Mouse (Mus musculus): ENCODE measurements around the gene Slc22a4. TPM values are rescaled to one million over a fixed set of nuclear protein-coding genes. Genes with fewer than 3 reads are reported as not detected.
"Not testable (repeated sequence)": the region's sequence is repeated elsewhere in the genome, so short reads cannot be mapped to it uniquely, and the experiment has no call there.

Gene Slc22a4
- total RNA-seq, 2 experiments from 2014 or later = 4.2 to 4.6 TPM

DNA sequence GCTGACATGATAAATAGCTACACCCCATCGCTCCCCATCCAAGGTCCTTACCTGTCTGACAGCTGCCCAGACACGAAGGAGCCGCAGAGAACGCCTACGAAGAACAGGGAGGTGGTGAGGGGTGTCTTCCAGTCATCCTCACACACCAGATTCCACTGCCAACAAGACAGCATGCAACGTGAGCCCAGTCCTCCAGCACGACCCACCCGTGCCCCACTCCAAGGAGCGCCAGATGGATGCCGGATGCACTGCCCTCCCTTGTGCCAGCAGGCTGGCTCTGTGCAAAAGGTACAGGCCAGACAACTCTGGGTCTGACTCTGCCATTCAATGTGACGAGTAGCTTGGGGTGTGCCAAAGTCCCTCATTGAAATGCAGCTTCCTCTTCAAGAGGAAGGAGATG, 20.2 kb downstream of the Slc22a4 start:
- no peak for DNase-seq
- intact Hi-C loops (cut with DNase I) = loop anchor here (10.0 kb wide), 1 partner anchor 347 kb away; no protein-coding TSS in a partner anchor

DNA sequence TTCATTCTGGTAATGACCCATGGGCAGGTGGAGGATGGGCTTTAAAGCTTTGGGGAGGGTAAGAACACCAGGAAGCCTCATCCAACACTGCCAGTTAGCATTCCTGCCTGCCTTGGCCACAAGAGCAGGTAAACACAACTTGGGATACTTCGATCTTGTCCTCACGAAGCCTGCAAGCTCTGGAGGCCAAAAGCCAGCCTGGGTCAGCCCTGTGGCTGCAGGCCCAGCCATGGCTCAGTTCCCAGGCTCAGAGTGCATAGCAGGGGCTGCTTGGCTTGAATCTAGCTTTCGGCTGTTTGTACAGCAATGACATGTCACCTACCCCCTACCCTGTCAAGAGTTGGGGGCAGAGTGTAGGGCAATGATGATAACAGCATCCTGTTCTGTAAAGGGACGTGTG, 21.0 kb downstream of the Slc22a4 start:
- DNase-seq = peak; percentile 69 to 71
- intact Hi-C loops (cut with DNase I) = loop anchor here (10.0 kb wide), 1 partner anchor 348 kb away; no protein-coding TSS in a partner anchor

DNA sequence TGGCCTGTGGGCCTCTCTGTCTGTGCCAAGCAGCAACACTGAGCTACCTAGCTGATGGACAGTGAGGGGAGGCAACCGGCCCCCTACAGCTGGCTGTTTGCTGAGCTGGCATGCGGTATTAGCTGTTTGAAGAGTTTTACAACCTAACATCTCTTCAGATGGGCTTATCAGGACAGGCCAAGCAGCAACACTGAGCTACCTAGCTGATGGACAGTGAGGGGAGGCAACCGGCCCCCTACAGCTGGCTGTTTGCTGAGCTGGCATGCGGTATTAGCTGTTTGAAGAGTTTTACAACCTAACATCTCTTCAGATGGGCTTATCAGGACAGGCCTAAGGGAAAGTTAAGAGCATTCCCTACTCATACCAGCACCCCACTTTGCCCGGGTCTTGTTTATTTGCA, 21.5 kb downstream of the Slc22a4 start:
- intact Hi-C loops (cut with DNase I) = loop anchor here (10.0 kb wide), 1 partner anchor 348 kb away; no protein-coding TSS in a partner anchor
- DNase-seq = not testable (repeated sequence)

DNA sequence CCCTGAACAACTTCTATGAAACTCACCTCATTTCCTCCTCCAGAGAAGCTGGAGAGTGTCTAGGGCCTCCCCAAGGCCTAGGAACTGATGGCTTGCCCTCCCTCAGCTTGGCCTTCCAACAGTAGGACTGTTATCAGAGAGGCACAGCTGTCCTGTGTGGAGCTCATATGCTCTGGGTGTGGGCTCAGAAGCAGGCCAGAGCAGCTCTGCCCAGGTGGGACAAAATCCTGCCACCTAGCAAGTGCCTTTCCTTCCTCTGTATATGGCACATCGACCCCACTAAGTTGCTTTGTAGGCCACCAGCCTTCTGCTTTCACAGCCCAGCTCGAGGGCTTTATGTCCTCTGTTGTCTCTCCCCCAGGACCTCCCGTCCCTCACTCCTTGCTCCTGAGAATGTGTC, 23.2 kb downstream of the Slc22a4 start:
- intact Hi-C loops (cut with DNase I) = loop anchor here (10.0 kb wide), 1 partner anchor 350 kb away; no protein-coding TSS in a partner anchor
- no peak for DNase-seq

DNA sequence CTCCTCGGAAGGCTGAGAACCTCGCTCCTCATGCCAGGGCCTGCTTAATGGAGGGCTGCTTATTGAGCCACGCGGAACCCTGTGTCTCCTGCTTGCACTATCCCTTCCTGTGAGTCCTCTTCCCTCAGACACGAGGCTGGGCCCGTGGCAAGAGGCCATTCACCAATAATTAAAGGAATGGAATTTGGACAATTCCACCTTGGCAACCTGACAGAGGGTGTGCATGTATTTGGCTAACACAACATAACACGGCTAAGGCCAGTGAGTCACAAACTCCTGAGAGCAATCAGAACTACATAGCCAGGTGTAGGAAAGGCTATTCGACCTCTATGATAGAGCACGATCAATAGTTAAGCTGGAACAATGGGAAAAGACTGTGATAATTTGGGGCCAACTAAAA, 23.7 kb downstream of the Slc22a4 start:
- intact Hi-C loops (cut with DNase I) = loop anchor here (10.0 kb wide), 1 partner anchor 351 kb away; no protein-coding TSS in a partner anchor
- peak in 1 of 2 experiments; percentile 27 for DNase-seq

DNA sequence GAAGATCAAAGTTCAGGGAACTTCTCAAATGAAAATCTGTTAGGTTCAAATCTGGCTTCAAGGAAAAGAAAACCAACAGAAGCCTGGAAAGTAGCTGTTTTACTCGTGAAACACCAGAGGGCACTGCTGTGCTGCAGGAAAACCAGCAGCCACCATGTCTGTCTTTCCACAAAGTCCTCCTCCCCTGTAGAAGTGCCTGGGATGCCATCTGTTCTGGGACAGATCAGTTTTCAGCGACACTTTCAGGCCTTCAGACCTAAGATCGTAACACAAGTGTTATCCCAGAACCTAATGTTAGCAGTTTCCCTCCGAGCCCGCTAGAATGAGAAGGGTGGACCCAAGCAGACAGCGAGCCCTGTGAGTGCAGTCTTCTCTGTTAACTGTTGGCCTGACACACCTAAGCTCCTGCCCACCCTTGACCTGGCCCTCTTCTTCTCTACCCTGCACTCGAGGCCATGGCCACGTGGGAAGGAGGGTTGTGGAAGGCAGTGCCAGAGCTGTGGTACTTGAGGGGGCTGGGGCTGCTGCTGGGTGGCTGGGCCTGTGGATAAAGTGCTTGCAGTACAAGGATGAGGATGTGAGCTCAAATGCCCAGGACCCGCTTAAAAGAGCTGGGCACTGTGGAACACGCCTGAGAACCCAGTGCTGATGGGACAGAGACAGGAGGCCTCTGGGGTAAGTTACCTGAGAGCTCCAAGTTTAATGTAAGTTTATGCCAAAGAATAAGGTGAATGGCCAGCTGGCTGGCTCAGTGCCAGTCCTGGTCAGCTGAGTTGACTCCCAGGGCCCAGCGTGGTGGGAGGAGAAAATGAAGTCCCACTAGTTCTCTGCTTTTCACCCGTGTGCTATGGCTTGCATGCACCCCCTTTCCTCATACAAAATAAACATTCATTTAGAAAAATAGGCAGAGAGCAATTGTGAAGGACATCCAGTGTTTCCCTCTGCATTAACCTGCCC, 24.9 kb downstream of the Slc22a4 start:
- DNase-seq = peak; percentile 63 to 64
- intact Hi-C loops (cut with DNase I) = loop anchor here (1.0 to 10.0 kb wide), 5 partner anchors 26 to 352 kb away; partner anchors contain the start of gene Slc22a4

DNA sequence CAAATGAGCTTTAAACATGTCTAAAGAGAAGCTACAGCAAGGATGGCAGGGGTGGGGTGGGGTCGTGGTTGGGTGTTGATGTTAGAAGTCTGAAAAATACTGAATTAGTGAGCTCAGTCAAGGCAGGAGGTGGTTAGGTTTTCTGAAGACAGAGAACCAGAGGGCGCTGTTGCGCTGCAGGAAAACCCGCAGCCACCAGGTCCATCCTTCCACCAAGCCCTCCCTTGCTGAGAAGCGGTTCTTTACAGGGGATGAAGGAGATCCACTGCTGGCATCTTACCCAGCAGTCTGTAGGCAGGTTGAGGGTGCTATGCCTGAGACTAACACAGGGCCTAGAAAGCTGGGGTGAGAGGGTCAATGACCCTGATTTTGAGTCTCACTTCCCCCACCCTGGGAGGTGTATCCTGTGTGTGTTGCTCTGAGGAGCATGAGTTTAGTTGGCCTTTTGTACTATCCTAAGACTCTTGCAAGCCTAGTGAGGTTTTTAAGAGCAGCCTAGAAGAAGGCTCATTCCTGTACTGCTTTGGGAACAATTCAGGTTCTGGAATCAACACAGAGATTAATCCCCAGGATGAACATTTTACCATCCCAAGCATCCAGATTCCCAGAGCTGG, 25.6 kb downstream of the Slc22a4 start:
- peak; percentile 67 to 72 for DNase-seq
- intact Hi-C loops (cut with DNase I) = loop anchor here (1.0 to 10.0 kb wide), 5 partner anchors 27 to 353 kb away; partner anchors contain the start of gene Slc22a4

DNA sequence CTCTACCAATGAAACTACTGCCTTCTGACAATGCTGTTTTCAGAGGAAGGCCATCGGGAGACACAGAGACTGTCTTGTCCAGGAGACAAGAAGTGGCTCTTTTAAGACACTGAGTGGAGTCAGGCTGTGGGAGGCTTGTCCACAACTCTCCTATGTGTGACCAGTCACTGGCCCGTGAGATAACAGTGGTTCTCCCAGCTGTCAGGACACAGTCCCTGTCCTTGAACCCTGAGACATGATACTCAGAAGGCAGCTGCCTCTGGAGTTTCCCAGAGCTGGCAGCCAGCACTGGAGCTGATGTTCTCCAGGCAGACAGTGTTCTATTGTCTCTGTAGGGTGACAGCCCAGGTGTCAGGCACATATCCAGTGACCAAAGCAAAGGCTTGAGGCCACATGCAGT, 30.2 kb downstream of the Slc22a4 start:
- intact Hi-C loops (cut with DNase I) = no loop called here
- no peak for DNase-seq

DNA sequence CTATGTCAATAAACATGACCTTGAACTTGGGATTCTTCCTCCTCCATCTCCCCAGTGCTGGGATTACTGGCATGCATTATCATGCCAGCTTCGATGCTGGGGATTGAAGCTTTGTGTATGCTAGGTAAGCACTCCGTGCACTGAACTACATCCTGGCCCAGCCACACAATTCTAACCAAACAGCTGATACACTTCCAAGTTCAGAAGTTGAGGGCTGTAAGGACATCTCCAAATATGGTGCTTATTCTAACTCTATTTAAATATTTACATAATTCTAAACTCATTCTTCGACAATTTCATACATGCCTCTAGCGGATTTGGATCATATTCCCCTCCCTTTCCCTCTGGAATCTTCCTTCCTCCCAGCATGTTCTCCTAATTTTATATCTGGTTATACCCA, 35.6 kb downstream of the Slc22a4 start:
- intact Hi-C loops (cut with DNase I) = no loop called here
- no peak for DNase-seq

DNA sequence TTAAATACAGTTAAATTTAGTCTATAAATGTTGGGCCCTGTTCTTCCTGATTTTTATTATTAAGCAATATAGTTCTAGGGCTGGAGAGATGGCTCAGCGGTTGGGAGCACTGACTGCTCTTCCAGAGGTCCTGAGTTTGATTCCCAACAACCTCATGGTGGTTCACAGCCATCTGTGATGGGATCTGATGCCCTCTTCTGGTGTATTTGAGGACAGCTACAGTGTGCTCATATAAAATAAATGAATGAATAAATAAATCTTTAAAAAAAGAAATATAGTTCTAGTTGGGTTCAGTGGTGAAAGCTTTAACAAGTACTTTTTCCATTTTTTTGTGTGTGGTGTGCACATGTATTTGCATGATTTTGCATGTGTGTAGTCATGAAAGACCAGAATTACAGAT, 38.7 kb downstream of the Slc22a4 start:
- intact Hi-C loops (cut with DNase I) = loop anchor here (1.0 kb wide), 1 partner anchor 58 kb away; no protein-coding TSS in a partner anchor
- DNase-seq = no peak

DNA sequence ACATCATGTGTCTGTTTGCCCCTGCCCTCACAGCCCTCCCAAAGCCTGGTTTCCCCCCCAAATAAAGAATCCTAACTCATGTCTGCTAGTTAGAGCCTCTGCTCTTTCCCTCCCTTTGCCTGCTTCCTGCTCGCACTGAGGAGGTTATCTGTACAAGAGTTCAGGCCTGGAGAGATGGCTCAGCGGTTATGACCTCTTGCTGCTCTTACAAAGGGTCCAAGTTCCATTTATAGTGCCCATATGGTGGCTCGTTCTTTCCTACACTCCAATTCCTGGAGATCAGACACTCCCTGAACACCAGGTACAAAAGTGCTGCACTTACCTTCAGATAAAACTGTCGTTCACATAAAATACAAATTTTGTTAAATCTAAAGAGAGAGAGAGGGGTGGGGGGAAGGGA, 39.8 kb downstream of the Slc22a4 start:
- no peak for DNase-seq
- intact Hi-C loops (cut with DNase I) = no loop called here

DNA sequence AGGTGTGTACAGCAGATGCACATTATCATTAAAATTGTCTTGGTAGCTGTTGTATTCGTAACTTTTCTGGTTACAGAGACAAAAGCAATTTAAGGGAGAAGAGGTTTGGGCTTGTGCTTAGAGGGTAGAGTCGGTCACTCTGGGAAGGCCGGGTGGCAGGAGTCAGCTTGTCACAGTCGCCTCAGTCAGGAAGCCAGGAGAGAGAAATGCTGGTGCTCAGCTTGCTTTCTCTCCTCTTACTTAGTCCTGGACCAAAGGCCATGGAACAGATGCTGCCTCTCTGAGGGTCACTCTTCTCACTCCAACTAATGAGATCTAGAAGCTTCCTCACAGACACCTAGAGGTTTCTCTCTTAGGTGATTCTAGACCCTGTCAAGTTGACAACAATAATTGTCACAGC, 46.5 kb downstream of the Slc22a4 start:
- DNase-seq = no peak
- intact Hi-C loops (cut with DNase I) = no loop called here

DNA sequence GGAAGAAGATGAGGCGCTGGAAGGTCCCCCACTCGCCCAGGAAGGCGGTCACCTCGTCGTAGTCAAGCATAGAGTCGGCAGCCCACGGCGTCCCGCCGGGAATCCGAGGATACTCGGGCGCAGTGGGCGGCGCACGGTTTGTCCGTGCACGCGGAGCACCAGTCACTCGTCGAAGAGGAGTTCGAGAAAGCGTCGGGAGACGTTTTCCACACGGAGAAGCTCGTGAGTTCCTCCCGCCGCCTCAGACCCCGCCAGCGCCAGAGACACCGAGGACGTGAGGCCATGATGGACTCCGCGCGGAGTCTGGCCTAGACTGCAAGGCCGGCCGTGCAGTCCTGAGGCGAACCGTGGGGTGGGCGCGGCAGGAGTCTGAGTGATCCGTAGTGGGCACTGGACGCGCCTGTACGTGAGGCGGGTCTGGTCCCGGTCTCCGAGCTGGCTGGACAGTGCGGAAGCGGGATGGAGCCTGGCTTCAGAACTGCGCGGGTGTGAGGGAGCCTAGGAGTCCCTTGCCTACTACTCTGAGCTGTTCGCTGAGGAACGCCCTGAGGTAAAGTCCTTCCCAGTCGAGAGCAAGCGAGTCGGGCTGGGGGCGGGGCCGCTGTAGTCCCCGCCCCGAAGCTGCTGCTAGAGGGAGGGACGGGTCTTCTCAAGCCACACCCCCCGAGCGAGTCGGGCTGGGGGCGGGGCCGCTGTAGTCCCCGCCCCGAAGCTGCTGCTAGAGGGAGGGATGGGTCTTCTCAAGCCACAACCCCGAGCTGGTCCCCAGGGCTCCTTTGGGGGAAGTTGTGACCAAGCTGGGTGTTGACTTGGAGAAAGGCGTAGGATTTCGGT, 47.9 kb downstream of the Slc22a4 start, which contains the start of gene Slc22a21:
Gene Slc22a21, minus strand, starts transcription at position 545 of the 834 bp plus-strand sequence.
- intact Hi-C loops (cut with DNase I) = loop anchor here (1.0 kb wide), 1 partner anchor 89 kb away; the partner anchor contains the start of gene Slc22a5
- peak; percentile 66 to 67 for DNase-seq

DNA sequence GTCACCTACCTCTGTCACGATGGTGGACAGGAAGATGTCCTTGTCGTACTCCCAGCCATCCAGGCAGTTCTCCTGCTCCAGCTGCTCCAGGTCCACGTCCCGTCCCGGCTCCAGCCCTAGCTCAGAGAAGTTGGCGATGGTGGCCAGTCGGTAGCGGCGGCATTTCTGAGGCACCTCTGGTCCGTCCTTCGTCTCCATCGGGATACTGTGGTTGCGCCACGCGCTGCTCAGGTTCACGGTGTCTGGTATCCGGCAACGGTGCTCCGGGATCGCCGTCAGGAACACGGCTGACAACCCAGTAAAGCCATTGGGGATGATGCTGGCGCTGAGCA, 48.5 kb downstream of the Slc22a4 start:
- intact Hi-C loops (cut with DNase I) = loop anchor here (1.0 kb wide), 1 partner anchor 88 kb away; the partner anchor contains the start of gene Slc22a5
- not testable (repeated sequence) for DNase-seq

DNA sequence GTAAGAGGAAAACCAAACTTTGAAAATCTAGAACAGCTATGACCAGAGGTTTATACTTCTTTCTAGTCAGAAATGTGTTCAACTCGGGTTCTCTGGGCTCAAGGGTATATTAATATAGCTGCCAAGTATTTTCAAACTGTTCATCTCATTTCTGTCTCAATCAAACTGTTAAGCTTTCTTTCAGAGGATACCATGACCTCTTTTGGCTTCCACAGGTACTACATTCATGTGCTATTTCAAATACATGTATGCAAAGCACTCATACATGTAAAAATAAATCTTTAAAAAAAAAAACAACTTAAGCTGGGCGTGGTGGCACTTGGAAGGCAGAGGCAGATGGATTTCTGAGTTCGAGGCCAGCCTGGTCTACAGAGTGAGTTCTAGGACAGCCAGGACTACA, 50.2 kb downstream of the Slc22a4 start:
- intact Hi-C loops (cut with DNase I) = no loop called here
- no peak for DNase-seq

DNA sequence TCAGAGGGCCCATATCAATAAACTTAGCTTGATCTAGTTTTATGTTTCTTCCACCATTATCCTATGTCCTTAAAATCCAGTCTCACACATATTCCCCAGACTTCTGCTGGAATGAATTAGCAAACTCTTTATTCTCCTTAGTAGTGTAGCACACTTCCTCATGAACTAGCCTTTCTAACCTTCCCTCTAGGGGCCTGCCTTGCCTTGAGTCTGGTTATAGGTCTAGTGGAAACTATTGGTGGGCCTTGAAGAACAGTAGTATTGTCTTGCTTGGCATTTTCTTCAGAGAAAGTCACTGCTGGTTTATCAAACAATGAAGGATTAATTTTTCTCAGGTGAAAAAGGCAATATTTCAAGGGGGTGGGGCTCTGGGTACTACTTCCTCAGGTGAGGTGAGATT, 52.3 kb downstream of the Slc22a4 start:
- DNase-seq = no peak
- intact Hi-C loops (cut with DNase I) = no loop called here

DNA sequence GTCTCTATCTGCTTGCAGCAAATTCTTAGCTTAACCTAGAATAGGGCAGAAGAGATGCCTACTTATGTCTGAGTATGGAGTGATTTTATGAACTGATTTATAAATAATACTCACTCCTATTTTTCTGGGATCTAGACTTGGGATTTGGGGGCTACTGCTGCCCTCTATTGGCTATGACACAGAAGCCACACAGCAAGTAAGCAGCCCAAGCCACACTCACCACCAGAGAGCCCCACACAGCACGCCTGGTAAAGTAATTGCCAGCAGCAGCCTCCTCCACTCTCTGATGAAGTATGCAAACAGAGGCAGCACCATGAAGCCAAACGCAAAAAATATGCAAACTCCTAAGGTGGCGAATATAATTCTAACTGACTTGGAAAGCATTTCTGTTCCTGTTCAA, 68.9 kb downstream of the Slc22a4 start:
- DNase-seq = no peak
- intact Hi-C loops (cut with DNase I) = no loop called here

DNA sequence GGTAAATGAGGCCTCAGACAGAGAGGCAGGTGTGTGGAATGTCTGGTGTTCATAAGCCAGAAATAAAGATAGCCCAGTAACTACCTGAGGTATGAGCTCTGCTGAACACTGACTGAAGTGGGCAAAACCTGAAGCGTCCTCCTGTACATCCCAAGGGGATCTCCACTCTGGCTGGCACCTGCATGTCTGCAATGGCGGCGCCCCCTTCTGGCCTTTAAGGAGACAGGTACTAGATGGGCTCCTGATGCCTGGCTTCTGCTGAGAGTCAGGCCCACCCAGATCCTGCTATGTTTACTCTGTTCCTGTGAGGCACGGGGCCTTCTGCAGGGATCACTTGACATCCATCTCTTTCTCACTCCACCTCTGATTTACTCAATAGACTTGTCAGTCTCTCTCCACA, 69.7 kb downstream of the Slc22a4 start:
- DNase-seq = peak in 1 of 2 experiments; percentile 20
- intact Hi-C loops (cut with DNase I) = not testable (repeated sequence)

DNA sequence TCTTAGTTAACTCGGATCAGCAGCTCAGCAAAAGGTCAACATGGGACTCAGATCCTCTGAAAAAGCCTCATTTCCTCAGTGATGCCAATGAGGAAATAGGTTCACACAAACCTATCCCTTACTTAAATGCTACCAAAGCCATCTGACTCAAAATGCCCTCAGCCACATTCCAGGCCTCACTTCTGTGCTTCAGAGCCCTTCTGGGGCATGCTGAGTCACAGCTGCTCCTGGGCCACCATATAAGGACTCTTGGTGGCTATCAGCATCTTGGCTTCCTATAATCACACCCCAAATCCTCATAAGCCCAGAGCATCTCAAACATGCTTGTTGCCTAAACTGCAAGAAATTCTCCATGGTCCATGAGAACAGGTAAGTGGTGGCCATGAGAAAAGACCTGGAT, 71.3 kb downstream of the Slc22a4 start:
- no peak for DNase-seq
- intact Hi-C loops (cut with DNase I) = no loop called here

DNA sequence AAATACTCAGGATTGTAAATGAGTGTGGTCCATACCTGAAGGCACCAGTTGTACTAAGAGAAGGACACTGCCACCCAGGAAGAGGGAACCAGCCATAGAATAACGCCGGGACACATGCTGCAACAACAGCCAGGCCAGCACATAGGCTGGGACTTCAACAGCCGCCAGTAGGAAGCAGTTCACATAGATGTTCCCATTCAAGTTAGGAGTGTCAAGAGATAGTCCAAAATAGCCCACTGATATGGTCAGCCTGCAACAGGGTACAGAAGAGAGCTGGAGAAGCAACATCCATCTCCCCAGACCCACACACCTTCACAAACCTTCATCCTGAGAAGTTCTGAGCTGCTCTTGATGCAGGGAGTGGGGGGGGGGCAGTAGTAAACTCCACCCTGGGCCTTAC, 73.2 kb downstream of the Slc22a4 start:
- intact Hi-C loops (cut with DNase I) = no loop called here

More for the DNA sequence above, 73.2 kb downstream of the Slc22a4 start:
- DNase-seq = no peak

Measured in heart, postnatal 36 days (tissue).